Mouse (Mus musculus): ENCODE measurements around the gene Lce1g.

Lce1g gene

DNA sequence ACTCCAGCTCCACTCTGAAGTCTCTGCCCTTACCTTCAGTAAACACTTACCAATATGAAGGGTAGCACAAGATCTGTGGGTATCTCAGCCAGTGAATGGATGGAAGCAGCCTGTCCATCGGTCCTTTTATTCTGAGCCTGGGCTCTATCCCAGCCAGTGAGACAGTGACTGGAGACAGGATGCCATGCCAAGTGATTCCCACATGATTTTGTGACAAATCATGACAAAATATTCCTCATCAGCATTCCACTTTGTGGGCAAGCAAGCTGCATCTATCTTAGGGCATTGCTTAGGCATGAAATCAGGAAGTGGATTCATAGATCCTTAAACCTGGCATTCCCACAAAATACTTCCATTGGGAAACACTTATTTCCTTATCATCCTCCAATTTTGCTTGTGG, at the start of gene Lce1g:
Lce1g (minus strand) TSS at position 101 of the 400 bp plus-strand sequence.
- no peak for DNase-seq

DNA sequence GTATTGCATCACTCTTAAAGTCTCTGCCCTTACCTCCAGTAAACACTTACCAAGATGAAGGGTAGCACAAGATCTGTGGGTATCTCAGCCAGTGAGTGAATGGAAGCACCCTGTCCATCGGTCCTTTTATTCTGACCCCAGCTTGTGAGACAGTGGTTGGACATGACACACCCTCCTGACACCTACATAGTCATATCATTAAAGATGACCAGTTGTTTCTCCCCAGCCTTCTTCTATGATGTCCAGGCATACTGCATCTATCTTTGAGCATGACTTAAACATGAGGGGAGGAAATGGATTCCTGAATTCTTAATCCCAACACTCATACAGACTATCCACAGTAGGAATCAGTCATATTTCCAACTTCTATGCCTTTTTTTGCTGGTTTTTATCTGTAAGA, 38.3 kb upstream of the Lce1g start, which contains the start of gene Lce1j:
Lce1j (minus strand) TSS at position 101 of the 400 bp plus-strand sequence.
- no peak for DNase-seq

- DNase-seq: no peak
These were observed 26.7 kb upstream of the Lce1g start, which contains the start of gene Lce1i for GRCm38 (mm10) chr3:92778799-92779198. Gene Lce1i, minus strand, starts transcription at chr3:92778899.

DNA sequence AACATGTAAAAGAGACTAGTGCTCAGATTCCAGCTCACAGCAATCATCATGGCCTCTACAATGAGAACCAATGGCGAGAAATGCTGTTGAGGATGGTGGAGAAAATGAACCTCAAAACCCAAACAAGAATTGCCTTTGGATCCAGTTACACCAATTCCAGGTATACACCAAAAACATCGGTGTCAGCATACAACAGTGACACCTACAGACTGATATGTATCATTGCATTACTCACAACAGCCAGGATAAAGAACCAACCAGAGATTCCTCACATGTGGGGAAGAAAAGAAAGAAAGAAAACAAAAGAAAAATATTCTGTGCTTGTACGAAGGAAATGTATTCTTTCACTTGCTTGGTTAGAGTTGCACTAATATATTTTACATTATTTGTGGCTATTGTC, 19.4 kb upstream of the Lce1g start:
- no peak for DNase-seq

DNA sequence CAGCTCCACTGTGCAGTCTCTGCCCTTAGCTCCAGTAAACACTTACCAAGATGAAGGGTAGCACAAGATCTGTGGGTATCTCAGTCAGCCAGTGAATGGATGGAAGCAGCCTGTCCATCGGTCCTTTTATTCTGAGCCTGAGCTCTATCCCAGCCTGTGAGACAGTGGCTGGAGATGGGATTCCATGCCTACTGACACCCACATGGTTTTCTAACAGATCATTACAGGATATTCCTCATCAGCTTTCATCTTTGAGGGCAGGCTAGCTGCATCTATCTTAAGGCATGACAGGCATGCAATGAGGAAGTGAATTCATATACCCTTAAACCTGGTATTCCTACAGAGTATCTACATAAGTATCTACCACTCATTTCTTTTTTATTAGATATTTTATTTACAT, 12.8 kb upstream of the Lce1g start, which contains the start of gene Lce1h:
Lce1h (minus strand) TSS at position 101 of the 400 bp plus-strand sequence.
- no peak for DNase-seq

GRCm38 (mm10) chr3:92753197-92753596, 1.1 kb upstream of the Lce1g start:
- no peak for DNase-seq

GRCm38 (mm10) chr3:92738996-92739395, 13.1 kb downstream of the Lce1g start, which contains the start of gene Gm38119:
Gene Gm38119, minus strand, starts transcription at chr3:92739096.
- DNase-seq: no peak

DNA sequence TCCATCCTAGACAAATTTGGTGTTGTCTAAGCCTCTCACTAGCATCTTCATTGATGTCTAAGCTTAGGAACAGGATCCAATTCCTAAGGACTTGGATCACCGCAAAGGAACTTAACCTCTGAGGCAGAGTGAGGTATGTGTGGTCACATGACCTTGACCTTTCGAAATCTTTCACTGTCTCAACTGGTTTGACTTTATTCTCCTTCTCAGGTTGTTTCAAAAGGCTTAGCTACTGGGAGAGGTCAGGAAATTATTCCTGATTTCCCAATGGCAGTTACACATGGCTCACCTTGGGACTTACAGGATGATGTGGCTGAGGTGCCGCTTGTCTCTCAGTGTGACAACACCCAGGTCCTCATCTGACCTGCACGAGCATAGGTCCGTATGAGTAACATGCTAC, 29.5 kb downstream of the Lce1g start:
- DNase-seq: no peak

DNA sequence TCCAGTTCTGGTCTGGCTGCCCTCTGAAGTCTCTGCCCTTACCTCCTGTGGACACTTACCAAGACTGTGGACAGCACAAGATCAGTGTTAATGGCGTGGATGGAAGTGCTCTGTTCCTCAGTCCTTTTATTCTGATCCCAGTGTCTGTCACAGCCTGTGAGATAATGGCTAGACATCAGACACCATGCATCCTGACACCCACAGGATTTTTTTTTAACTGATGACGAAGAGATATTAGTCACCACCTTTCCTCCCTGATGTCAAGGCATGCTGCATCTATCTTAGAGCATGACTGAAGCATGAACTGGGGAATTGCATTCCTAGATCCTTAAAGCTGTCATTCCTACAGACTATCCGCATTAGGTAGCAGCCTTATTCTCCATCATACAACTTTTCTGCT, 31.9 kb downstream of the Lce1g start, which contains the start of gene Lce1f:
Lce1f (minus strand) TSS at position 101 of the 400 bp plus-strand sequence.
- no peak for DNase-seq

GRCm38 (mm10) chr3:92715122-92715521, 37.0 kb downstream of the Lce1g start:
- DNase-seq: no peak

DNA sequence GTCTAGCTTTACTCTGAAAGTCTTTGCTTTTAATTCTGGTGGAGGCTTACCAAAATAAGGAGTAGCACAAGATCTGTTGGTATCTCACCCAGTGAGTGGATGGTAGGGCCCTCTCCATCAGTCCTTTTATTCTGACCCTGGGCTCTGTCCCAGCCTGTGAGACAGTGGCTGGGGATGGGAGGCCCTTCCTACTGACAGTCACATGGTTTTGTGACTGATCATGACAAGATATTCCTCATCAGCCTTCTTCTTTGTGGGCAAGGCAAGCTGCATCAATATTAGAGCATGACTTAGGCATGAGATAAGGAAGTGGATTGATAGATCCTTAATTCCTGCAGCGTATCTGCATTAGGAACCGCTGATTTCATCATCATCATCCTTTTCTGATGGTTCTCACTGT, 43.2 kb downstream of the Lce1g start, which contains the start of gene Lce1e:
Lce1e (minus strand) TSS at position 101 of the 400 bp plus-strand sequence.
- no peak for DNase-seq
